Mouse (Mus musculus): Measurements from ENCODE around the gene Fgf4. TPM values are rescaled to one million over a fixed set of nuclear protein-coding genes. Genes with fewer than 3 reads are reported as not detected.
"Not testable (repeated sequence)": the region's sequence is repeated elsewhere in the genome, so short reads cannot be mapped to it uniquely, and the experiment has no call there.

Fgf4 gene
- polyA plus RNA-seq, 1 experiment from 2014 or later, result not detected

GRCm38 (mm10) chr7:144874226-144874625 is 27.1 kb downstream of the Fgf4 start:
- H3K4me1 ChIP-seq (replicated peaks; ENCODE audit: control insufficient read depth, insufficient read depth, low read length), result no peaks in the 10 kb centered on the region
- DNase-seq (ENCODE audit: low spot score), result no peak
- H3K27ac ChIP-seq (ENCODE audit: low read depth, low read length), result no peak overlapping the region
- WGBS, result 62% methylated on average over 4 of the region's 4 CpGs
- H3K9me3 ChIP-seq (ENCODE audit: control insufficient read depth, low read length), result no peaks in the 10 kb centered on the region
- H3K4me3 ChIP-seq (ENCODE audit: low read depth, low read length), result no peak overlapping the region
- H3K9ac ChIP-seq (ENCODE audit: low read depth, low read length), result no peak overlapping the region
- H3K4me2 ChIP-seq, result no peak overlapping the region
- no peak for ATAC-seq (replicated peaks; ENCODE audit: low FRiP score)
- H3K36me3 ChIP-seq (ENCODE audit: control insufficient read depth, insufficient read depth, low read length), result no peaks in the 10 kb centered on the region
- peaks cover 3% of the 10 kb centered on the region; the same call in 1 of the 2 replicates for H3K27me3 ChIP-seq (replicated peaks; ENCODE audit: control insufficient read depth, insufficient read depth, low read length)

DNA sequence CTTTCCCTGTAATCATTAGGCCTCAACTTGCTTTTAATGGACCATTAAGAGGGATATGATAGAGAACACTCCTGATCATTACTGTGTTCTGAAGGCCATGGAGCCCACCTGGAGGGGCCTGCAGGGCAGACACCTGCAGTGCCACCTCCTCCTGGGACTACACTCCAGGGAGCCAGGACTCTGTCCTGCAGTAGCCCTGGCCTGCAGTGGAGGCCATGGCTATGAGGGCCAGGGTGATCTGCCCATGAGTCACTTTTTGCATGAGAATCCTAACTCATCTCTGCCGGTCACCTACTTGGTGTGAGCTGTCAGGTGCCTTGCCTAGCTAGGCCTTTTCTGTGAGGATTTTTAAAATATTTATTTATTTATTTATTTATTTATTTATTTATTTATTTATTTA is 31.2 kb downstream of the Fgf4 start:
- Histone ChIP-seq H3K9ac (ENCODE audit: low read depth, low read length) (no peak overlapping the region), H3K4me3 (ENCODE audit: low read depth, low read length) (no peak overlapping the region), H3K27ac (ENCODE audit: low read depth, low read length) (no peak overlapping the region), H3K9me3 (ENCODE audit: control insufficient read depth, low read length) (no peaks in the 10 kb centered on the region), H3K4me2 (no peak overlapping the region), H3K36me3 (ENCODE audit: control insufficient read depth, insufficient read depth, low read length) (no peaks in the 10 kb centered on the region), H3K4me1 (replicated peaks; ENCODE audit: control insufficient read depth, insufficient read depth, low read length) (no peaks in the 10 kb centered on the region), H3K27me3 (replicated peaks; ENCODE audit: control insufficient read depth, insufficient read depth, low read length) (peaks cover 3% of the 10 kb centered on the region; the same call in 1 of the 2 replicates)
- 97% methylated on average over 1 of the region's 1 CpGs for WGBS
- DNase-seq (ENCODE audit: low spot score) (no peak), ATAC-seq (replicated peaks; ENCODE audit: low FRiP score) (no peak)

DNA sequence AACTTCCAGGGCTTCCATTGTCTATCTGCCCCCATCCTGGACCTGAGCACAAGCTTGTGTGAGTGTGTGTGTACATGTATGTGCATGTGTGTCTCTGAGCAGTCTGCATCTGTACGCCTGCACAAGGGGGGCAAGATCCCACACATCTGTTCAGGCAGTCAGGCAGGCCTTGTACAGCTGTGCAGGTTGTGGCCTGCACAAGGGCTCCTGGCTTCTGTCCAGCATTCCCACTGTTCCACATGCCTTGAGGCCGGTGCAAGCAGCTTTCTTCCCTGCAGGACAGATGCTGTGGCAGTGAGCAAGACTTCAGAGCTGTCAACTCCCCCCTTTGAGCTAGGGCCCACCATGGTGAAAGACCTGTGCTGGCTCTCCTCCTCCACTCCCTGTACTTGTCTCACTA is 35.9 kb downstream of the Fgf4 start:
- Histone ChIP-seq H3K4me1 (replicated peaks; ENCODE audit: control insufficient read depth, insufficient read depth, low read length) (no peaks in the 10 kb centered on the region), H3K9me3 (ENCODE audit: control insufficient read depth, low read length) (no peaks in the 10 kb centered on the region), H3K4me2 (no peak overlapping the region), H3K36me3 (ENCODE audit: control insufficient read depth, insufficient read depth, low read length) (no peaks in the 10 kb centered on the region), H3K4me3 (ENCODE audit: low read depth, low read length) (no peak overlapping the region), H3K27me3 (replicated peaks; ENCODE audit: control insufficient read depth, insufficient read depth, low read length) (peaks cover 6% of the 10 kb centered on the region; the same call in 1 of the 2 replicates), H3K9ac (ENCODE audit: low read depth, low read length) (no peak overlapping the region), H3K27ac (ENCODE audit: low read depth, low read length) (no peak overlapping the region)
- DNase-seq (ENCODE audit: low spot score) (no peak), ATAC-seq (replicated peaks; ENCODE audit: low FRiP score) (no peak)
- 48% methylated on average over 2 of the region's 2 CpGs for WGBS

- no peaks in the 10 kb centered on the region for H3K4me1 ChIP-seq (replicated peaks; ENCODE audit: control insufficient read depth, insufficient read depth, low read length)
- no peak overlapping the region for H3K9ac ChIP-seq (ENCODE audit: low read depth, low read length)
- 66% methylated on average over 2 of the region's 2 CpGs for WGBS
- no peak overlapping the region for H3K4me3 ChIP-seq (ENCODE audit: low read depth, low read length)
- ATAC-seq (replicated peaks; ENCODE audit: low FRiP score) (no peak), DNase-seq (ENCODE audit: low spot score) (no peak)
- no peaks in the 10 kb centered on the region for H3K9me3 ChIP-seq (ENCODE audit: control insufficient read depth, low read length)
- H3K4me2 ChIP-seq, result no peak overlapping the region
- H3K36me3 ChIP-seq (ENCODE audit: control insufficient read depth, insufficient read depth, low read length), result no peaks in the 10 kb centered on the region
- H3K27ac ChIP-seq (ENCODE audit: low read depth, low read length), result no peak overlapping the region
- peaks cover 26% of the 10 kb centered on the region for H3K27me3 ChIP-seq (replicated peaks; ENCODE audit: control insufficient read depth, insufficient read depth, low read length)
These were observed 40.5 kb downstream of the Fgf4 start for GRCm38 (mm10) chr7:144887672-144888071.

- Histone ChIP-seq H3K27me3 (replicated peaks; ENCODE audit: control insufficient read depth, insufficient read depth, low read length) (peaks cover 26% of the 10 kb centered on the region), H3K9ac (ENCODE audit: low read depth, low read length) (no peak overlapping the region), H3K4me2 (no peak overlapping the region), H3K4me3 (ENCODE audit: low read depth, low read length) (no peak overlapping the region), H3K27ac (ENCODE audit: low read depth, low read length) (no peak overlapping the region), H3K9me3 (ENCODE audit: control insufficient read depth, low read length) (no peaks in the 10 kb centered on the region), H3K4me1 (replicated peaks; ENCODE audit: control insufficient read depth, insufficient read depth, low read length) (no peaks in the 10 kb centered on the region), H3K36me3 (ENCODE audit: control insufficient read depth, insufficient read depth, low read length) (no peaks in the 10 kb centered on the region)
- ATAC-seq (replicated peaks; ENCODE audit: low FRiP score) (no peak), DNase-seq (ENCODE audit: low spot score) (no peak)
- 16% methylated on average over 18 of the region's 18 CpGs for WGBS
These were observed 41.6 kb downstream of the Fgf4 start for GRCm38 (mm10) chr7:144888564-144889299.

GRCm38 (mm10) chr7:144890661-144891060 is 43.5 kb downstream of the Fgf4 start:
- 77% methylated on average over 1 of the region's 1 CpGs for WGBS
- not testable (repeated sequence) for H3K9ac ChIP-seq (ENCODE audit: low read depth, low read length); H3K36me3 ChIP-seq (ENCODE audit: control insufficient read depth, insufficient read depth, low read length); DNase-seq (ENCODE audit: low spot score); H3K27ac ChIP-seq (ENCODE audit: low read depth, low read length); H3K4me3 ChIP-seq (ENCODE audit: low read depth, low read length); H3K9me3 ChIP-seq (ENCODE audit: control insufficient read depth, low read length); H3K4me2 ChIP-seq; H3K4me1 ChIP-seq (replicated peaks; ENCODE audit: control insufficient read depth, insufficient read depth, low read length); ATAC-seq (replicated peaks; ENCODE audit: low FRiP score)
- H3K27me3 ChIP-seq (replicated peaks; ENCODE audit: control insufficient read depth, insufficient read depth, low read length), result peaks cover 42% of the 10 kb centered on the region

- H3K4me2 ChIP-seq, result no peak overlapping the region
- H3K9me3 ChIP-seq (ENCODE audit: control insufficient read depth, low read length), result no peaks in the 10 kb centered on the region
- no peak overlapping the region for H3K27ac ChIP-seq (ENCODE audit: low read depth, low read length)
- H3K4me1 ChIP-seq (replicated peaks; ENCODE audit: control insufficient read depth, insufficient read depth, low read length), result peaks cover 17% of the 10 kb centered on the region
- H3K27me3 ChIP-seq (replicated peaks; ENCODE audit: control insufficient read depth, insufficient read depth, low read length), result peaks cover 54% of the 10 kb centered on the region
- no peak overlapping the region for H3K4me3 ChIP-seq (ENCODE audit: low read depth, low read length)
- WGBS, result 80% methylated on average over 2 of the region's 2 CpGs
- no peak overlapping the region for H3K9ac ChIP-seq (ENCODE audit: low read depth, low read length)
- no peak for DNase-seq (ENCODE audit: low spot score)
- H3K36me3 ChIP-seq (ENCODE audit: control insufficient read depth, insufficient read depth, low read length), result no peaks in the 10 kb centered on the region
- ATAC-seq (replicated peaks; ENCODE audit: low FRiP score), result no peak
These were observed 44.7 kb downstream of the Fgf4 start for GRCm38 (mm10) chr7:144891863-144892262.

- Histone ChIP-seq H3K4me3 (ENCODE audit: low read depth, low read length) (no peak overlapping the region), H3K27me3 (replicated peaks; ENCODE audit: control insufficient read depth, insufficient read depth, low read length) (peaks cover 59% of the 10 kb centered on the region), H3K4me1 (replicated peaks; ENCODE audit: control insufficient read depth, insufficient read depth, low read length) (peaks cover 17% of the 10 kb centered on the region), H3K27ac (ENCODE audit: low read depth, low read length) (no peak overlapping the region), H3K9ac (ENCODE audit: low read depth, low read length) (no peak overlapping the region), H3K9me3 (ENCODE audit: control insufficient read depth, low read length) (no peaks in the 10 kb centered on the region), H3K36me3 (ENCODE audit: control insufficient read depth, insufficient read depth, low read length) (no peaks in the 10 kb centered on the region), H3K4me2 (no peak overlapping the region)
- 62% methylated on average over 6 of the region's 6 CpGs for WGBS
- no peak for DNase-seq (ENCODE audit: low spot score)
- ATAC-seq (replicated peaks; ENCODE audit: low FRiP score), result no peak
These were observed 45.2 kb downstream of the Fgf4 start for GRCm38 (mm10) chr7:144892322-144892721.

DNA sequence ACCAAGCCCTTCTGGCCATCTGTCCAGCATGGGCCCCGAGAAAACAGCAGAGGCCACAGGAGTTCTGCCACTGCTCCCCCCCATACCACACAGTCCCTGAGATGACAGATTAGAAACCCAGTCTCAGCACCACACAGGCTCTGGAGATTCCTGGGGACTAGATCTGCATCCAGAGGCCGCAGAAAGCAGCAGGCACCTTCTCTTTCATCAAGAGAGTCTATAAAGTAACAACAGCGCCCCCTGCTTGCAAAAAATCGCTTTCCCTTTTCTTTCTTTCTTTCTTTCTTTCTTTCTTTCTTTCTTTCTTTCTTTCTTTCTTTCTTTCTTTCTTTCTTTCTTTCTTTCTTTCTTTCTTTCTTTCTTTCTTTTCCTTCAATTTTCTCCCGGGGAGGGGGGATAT is 47.0 kb downstream of the Fgf4 start:
- DNase-seq (ENCODE audit: low spot score) (no peak), ATAC-seq (replicated peaks; ENCODE audit: low FRiP score) (no peak)
- no peak overlapping the region for H3K9ac ChIP-seq (ENCODE audit: low read depth, low read length)
- no peaks in the 10 kb centered on the region for H3K9me3 ChIP-seq (ENCODE audit: control insufficient read depth, low read length)
- H3K27ac ChIP-seq (ENCODE audit: low read depth, low read length), result no peak overlapping the region
- WGBS, result 5% methylated on average over 5 of the region's 5 CpGs
- H3K4me2 ChIP-seq, result no peak overlapping the region; the same call in 1 of the 2 replicates
- peaks cover 64% of the 10 kb centered on the region for H3K27me3 ChIP-seq (replicated peaks; ENCODE audit: control insufficient read depth, insufficient read depth, low read length)
- no peaks in the 10 kb centered on the region for H3K36me3 ChIP-seq (ENCODE audit: control insufficient read depth, insufficient read depth, low read length)
- no peak overlapping the region for H3K4me3 ChIP-seq (ENCODE audit: low read depth, low read length)
- peaks cover 17% of the 10 kb centered on the region for H3K4me1 ChIP-seq (replicated peaks; ENCODE audit: control insufficient read depth, insufficient read depth, low read length)
